Mouse (Mus musculus): ENCODE measurements around the gene Snrnp35. TPM values are rescaled to one million over a fixed set of nuclear protein-coding genes. Genes with fewer than 3 reads are reported as not detected.

The Snrnp35 gene
- total and polyA plus RNA-seq, 2 experiments, result 2.5 to 3.7 TPM

DNA sequence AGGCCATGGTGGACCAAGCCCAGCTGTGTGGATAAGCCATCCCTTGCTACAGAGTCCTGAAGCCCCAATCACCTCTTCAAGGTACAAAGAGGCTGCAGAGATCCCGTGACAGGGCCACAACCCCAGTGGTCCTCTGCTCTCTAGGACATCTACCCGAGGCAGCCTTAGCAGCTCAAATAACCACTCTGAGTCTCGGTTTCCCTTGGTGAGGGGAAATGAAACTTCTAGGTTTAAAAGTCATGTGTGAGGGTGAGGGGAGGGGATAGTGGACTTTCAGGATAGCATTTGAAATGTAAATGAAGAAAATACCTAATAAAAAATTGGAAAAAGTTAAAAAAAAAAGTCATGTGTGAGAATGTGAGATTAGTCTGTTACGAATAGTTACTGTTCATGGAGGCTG, 38.7 kb downstream of the Snrnp35 start:
- Histone ChIP-seq H3K27me3 (ENCODE audit: control insufficient read depth, insufficient read depth, low read length) (no peaks in the 10 kb centered on the region), H3K9ac (ENCODE audit: low read depth, low read length) (no peak overlapping the region), H3K27ac (replicated peaks; ENCODE audit: insufficient read depth, low read depth, low read length) (no peak overlapping the region), H3K79me2 (ENCODE audit: control insufficient read depth, insufficient read depth, low read length) (peaks cover 7% of the 10 kb centered on the region; the same call in 1 of the 2 replicates), H3K4me3 (ENCODE audit: insufficient read depth, low read depth, low read length) (no peak overlapping the region), H3K4me1 (ENCODE audit: control insufficient read depth, insufficient read depth, low read length) (no peaks in the 10 kb centered on the region), H3K36me3 (ENCODE audit: control insufficient read depth, insufficient read depth, low read length) (no peaks in the 10 kb centered on the region)
- no peak for TF ChIP-seq CTCF (IDR thresholded peaks at IDR 0.05; ENCODE audit: low read depth, low read length)
- TF ChIP-seq POLR2A (IDR thresholded peaks at IDR 0.05; ENCODE audit: extremely low read depth, insufficient read depth, low read length), result no peak
- WGBS, result 82% methylated on average over 4 of the region's 4 CpGs
- DNase-seq (ENCODE audit: extremely low read depth, low read depth, low spot score), result no peak

DNA sequence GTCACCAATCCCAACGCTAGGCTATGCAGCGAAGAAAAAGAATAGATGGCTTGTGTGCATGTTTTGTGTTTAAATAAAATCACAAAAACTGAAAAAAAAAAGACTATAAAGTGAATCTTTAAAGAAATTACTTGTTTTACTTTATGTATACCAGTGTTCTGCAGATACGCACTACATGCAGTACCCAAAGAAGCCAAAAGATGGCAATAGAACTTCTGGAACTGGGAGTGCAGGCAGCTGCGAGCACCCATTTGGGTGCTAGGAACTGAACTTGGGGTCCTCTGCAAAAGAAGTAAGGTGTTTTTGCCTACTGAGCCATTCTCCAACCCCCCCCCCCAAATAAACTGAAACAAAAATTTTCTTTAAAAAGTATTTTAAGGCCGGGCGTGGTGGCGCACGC, 40.1 kb downstream of the Snrnp35 start:
- H3K9ac ChIP-seq (ENCODE audit: low read depth, low read length), result no peak overlapping the region
- 94% methylated on average over 8 of the region's 8 CpGs for WGBS
- H3K4me3 ChIP-seq (ENCODE audit: insufficient read depth, low read depth, low read length), result no peak overlapping the region
- peaks cover 7% of the 10 kb centered on the region; the same call in 1 of the 2 replicates for H3K79me2 ChIP-seq (ENCODE audit: control insufficient read depth, insufficient read depth, low read length)
- H3K4me1 ChIP-seq (ENCODE audit: control insufficient read depth, insufficient read depth, low read length), result no peaks in the 10 kb centered on the region
- no peaks in the 10 kb centered on the region for H3K36me3 ChIP-seq (ENCODE audit: control insufficient read depth, insufficient read depth, low read length)
- TF ChIP-seq CTCF (IDR thresholded peaks at IDR 0.05; ENCODE audit: low read depth, low read length) (no peak), POLR2A (IDR thresholded peaks at IDR 0.05; ENCODE audit: extremely low read depth, insufficient read depth, low read length) (no peak)
- DNase-seq (ENCODE audit: extremely low read depth, low read depth, low spot score), result no peak
- H3K27me3 ChIP-seq (ENCODE audit: control insufficient read depth, insufficient read depth, low read length), result no peaks in the 10 kb centered on the region
- H3K27ac ChIP-seq (replicated peaks; ENCODE audit: insufficient read depth, low read depth, low read length), result no peak overlapping the region

DNA sequence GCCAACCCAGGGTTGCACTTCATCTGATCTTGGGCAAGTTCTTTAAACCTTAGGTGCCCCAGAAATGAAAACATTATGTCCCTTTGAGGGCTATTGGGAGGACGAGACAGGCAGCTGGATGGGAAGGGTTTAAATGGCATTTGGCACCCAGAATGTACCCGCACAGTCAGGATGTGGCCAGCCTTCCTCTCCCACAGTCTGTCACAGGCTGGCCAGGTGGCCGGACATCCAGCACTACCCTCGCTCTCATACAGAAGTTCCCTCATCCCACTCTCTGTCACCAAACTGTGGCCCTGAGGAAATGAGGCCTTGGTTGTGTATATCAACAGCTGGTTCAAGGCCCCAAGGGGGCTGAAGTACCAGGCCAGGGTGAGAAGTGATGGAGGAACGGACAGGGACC, 42.0 kb downstream of the Snrnp35 start:
- DNase-seq (ENCODE audit: extremely low read depth, low read depth, low spot score), result no peak
- peaks cover 7% of the 10 kb centered on the region; the same call in 1 of the 2 replicates for H3K79me2 ChIP-seq (ENCODE audit: control insufficient read depth, insufficient read depth, low read length)
- no peaks in the 10 kb centered on the region for H3K27me3 ChIP-seq (ENCODE audit: control insufficient read depth, insufficient read depth, low read length)
- no peak overlapping the region for H3K27ac ChIP-seq (replicated peaks; ENCODE audit: insufficient read depth, low read depth, low read length)
- no peaks in the 10 kb centered on the region for H3K36me3 ChIP-seq (ENCODE audit: control insufficient read depth, insufficient read depth, low read length)
- no peak overlapping the region for H3K4me3 ChIP-seq (ENCODE audit: insufficient read depth, low read depth, low read length)
- H3K4me1 ChIP-seq (ENCODE audit: control insufficient read depth, insufficient read depth, low read length), result no peaks in the 10 kb centered on the region
- no peak overlapping the region for H3K9ac ChIP-seq (ENCODE audit: low read depth, low read length)
- no peak for TF ChIP-seq POLR2A (IDR thresholded peaks at IDR 0.05; ENCODE audit: extremely low read depth, insufficient read depth, low read length)
- no peak for TF ChIP-seq CTCF (IDR thresholded peaks at IDR 0.05; ENCODE audit: low read depth, low read length)
- WGBS, result 92% methylated on average over 5 of the region's 5 CpGs

DNA sequence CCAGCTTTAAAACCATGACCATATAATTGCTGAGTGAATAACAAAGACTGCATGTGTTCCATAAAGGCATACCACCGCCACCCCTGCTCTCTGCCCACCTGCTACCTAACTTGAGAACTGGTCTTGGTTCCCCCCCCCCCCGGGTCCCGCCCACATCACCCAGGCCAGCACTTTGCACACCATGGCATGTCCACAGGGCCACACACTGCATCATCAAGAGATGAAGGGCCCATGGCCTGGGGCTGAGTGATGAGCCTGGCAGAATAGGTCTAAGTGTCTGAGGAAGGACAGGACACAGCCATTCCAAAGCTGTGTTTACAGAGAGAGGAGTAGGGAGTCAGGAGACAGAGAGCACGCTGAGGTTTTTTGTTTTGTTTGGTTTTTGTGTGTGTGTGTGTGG, 45.4 kb downstream of the Snrnp35 start:
- WGBS, result 73% methylated on average over 4 of the region's 4 CpGs
- H3K27ac ChIP-seq (replicated peaks; ENCODE audit: insufficient read depth, low read depth, low read length), result no peak overlapping the region

DNA sequence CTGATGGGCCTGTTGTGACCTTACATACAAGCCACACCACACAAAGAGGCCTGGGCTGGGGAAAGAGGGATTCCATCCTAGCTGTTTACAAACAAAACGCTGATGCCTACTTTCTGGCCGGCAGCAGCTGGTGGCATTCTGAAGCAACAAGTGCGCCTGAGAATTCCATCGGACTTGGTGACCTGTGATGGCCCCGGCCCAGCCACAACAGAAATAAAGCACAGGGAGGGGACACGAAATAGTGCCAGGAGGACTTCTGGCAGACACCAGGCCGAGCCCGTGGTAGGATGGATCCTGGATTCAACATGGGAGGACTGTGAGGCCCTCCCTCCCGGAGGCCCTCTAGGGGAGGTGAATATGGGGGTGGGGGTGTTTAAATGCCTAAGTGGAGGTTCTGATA, 45.9 kb downstream of the Snrnp35 start:
- peaks cover 4% of the 10 kb centered on the region; the same call in 1 of the 2 replicates for H3K4me1 ChIP-seq (ENCODE audit: control insufficient read depth, insufficient read depth, low read length)
- H3K79me2 ChIP-seq (ENCODE audit: control insufficient read depth, insufficient read depth, low read length), result peaks cover 4% of the 10 kb centered on the region; the same call in 1 of the 2 replicates
- H3K27me3 ChIP-seq (ENCODE audit: control insufficient read depth, insufficient read depth, low read length), result no peaks in the 10 kb centered on the region
- peak overlapping the region; percentile 41 for H3K27ac ChIP-seq (replicated peaks; ENCODE audit: insufficient read depth, low read depth, low read length)
- no peaks in the 10 kb centered on the region for H3K36me3 ChIP-seq (ENCODE audit: control insufficient read depth, insufficient read depth, low read length)
- no peak for DNase-seq (ENCODE audit: extremely low read depth, low read depth, low spot score)
- 59% methylated on average over 9 of the region's 9 CpGs for WGBS
- TF ChIP-seq POLR2A (IDR thresholded peaks at IDR 0.05; ENCODE audit: extremely low read depth, insufficient read depth, low read length), result no peak
- no peak for TF ChIP-seq CTCF (IDR thresholded peaks at IDR 0.05; ENCODE audit: low read depth, low read length)
- no peak overlapping the region for H3K4me3 ChIP-seq (ENCODE audit: insufficient read depth, low read depth, low read length)
- H3K9ac ChIP-seq (ENCODE audit: low read depth, low read length), result 0 out of 2 replicates have a peak overlapping the region, but pooled peaks have one; percentile 19

More for the DNA sequence above, 45.4 kb downstream of the Snrnp35 start:
- Histone ChIP-seq H3K79me2 (ENCODE audit: control insufficient read depth, insufficient read depth, low read length) (peaks cover 7% of the 10 kb centered on the region; the same call in 1 of the 2 replicates), H3K4me1 (ENCODE audit: control insufficient read depth, insufficient read depth, low read length) (peaks cover 4% of the 10 kb centered on the region; the same call in 1 of the 2 replicates), H3K9ac (ENCODE audit: low read depth, low read length) (no peak overlapping the region), H3K4me3 (ENCODE audit: insufficient read depth, low read depth, low read length) (no peak overlapping the region), H3K36me3 (ENCODE audit: control insufficient read depth, insufficient read depth, low read length) (no peaks in the 10 kb centered on the region), H3K27me3 (ENCODE audit: control insufficient read depth, insufficient read depth, low read length) (no peaks in the 10 kb centered on the region)
- no peak for TF ChIP-seq POLR2A (IDR thresholded peaks at IDR 0.05; ENCODE audit: extremely low read depth, insufficient read depth, low read length)
- no peak for TF ChIP-seq CTCF (IDR thresholded peaks at IDR 0.05; ENCODE audit: low read depth, low read length)
- DNase-seq (ENCODE audit: extremely low read depth, low read depth, low spot score), result no peak

DNA sequence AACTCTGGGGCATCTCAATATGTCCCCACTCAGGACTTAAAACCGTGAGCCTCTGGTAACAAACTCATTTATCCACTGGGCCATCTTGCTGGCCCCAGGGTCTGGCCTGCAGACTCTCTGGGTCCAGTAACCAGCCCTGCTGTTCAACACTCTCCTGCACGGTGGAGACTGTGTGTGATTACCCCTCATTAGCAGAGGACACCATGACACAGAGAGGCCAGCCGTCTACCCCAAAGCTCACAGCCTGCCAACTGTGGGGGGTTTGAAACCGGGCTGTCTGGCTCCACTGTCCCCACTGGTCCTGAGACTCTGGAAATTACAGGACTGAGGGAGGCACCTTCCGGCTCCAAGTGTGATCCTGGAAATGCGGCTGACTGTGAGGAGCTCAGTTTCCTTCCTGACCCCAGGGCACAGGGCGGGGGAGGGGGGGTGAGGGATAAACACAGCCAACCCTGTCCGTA, 46.3 kb downstream of the Snrnp35 start:
- no peaks in the 10 kb centered on the region for H3K27me3 ChIP-seq (ENCODE audit: control insufficient read depth, insufficient read depth, low read length)
- H3K9ac ChIP-seq (ENCODE audit: low read depth, low read length), result peak overlapping the region; percentile 19; the same call in 1 of the 2 replicates
- WGBS, result 72% methylated on average over 8 of the region's 8 CpGs
- 0 out of 2 replicates have a peak, but pooled peaks cover 4% of the 10 kb centered on the region for H3K79me2 ChIP-seq (ENCODE audit: control insufficient read depth, insufficient read depth, low read length)
- H3K4me3 ChIP-seq (ENCODE audit: insufficient read depth, low read depth, low read length), result peak overlapping the region; percentile 2
- peaks cover 4% of the 10 kb centered on the region; the same call in 1 of the 2 replicates for H3K4me1 ChIP-seq (ENCODE audit: control insufficient read depth, insufficient read depth, low read length)
- no peak for DNase-seq (ENCODE audit: extremely low read depth, low read depth, low spot score)
- no peaks in the 10 kb centered on the region for H3K36me3 ChIP-seq (ENCODE audit: control insufficient read depth, insufficient read depth, low read length)
- TF ChIP-seq POLR2A (IDR thresholded peaks at IDR 0.05; ENCODE audit: extremely low read depth, insufficient read depth, low read length), result no peak
- peak overlapping the region; percentile 41 for H3K27ac ChIP-seq (replicated peaks; ENCODE audit: insufficient read depth, low read depth, low read length)
